Comparison of ENCODE assay signal across 8 mouse cellular contexts in genomic region chr17:33940981-33941380, GRCm38 (mm10). TPM values are rescaled to one million over a fixed set of nuclear protein-coding genes. Genes with fewer than 3 reads are reported as not detected.
DNase-seq lines count a peak whose midpoint lies in the region; ATAC-seq lines count a peak whose summit lies in the region.

No protein-coding gene starts in this region.

- H3K4me1 ChIP-seq in heart, embryonic 10.5 days = peaks cover 26% of the 10 kb centered on the region
- H3K4me1 ChIP-seq in embryonic facial prominence, embryonic 14.5 days (ENCODE audit: control insufficient read depth, insufficient read depth, low read length) = peaks cover 12% of the 10 kb centered on the region
- H3K4me1 ChIP-seq in limb, embryonic 12.5 days (replicated peaks) = peaks cover 16% of the 10 kb centered on the region
- H3K4me1 ChIP-seq in stomach, embryonic 16.5 days (ENCODE audit: control insufficient read depth, insufficient read depth, low read length) = peaks cover 16% of the 10 kb centered on the region

- no peak for ATAC-seq in embryonic facial prominence, embryonic 14.5 days (ENCODE audit: low read depth)
- ATAC-seq in limb, embryonic 12.5 days (ENCODE audit: insufficient number of reproducible peaks, insufficient read depth, low FRiP score, low TSS enrichment, low read depth) = no peak
- ATAC-seq in stomach, embryonic 16.5 days (ENCODE audit: insufficient read depth, low FRiP score) = no peak

- H3K9me3 ChIP-seq in heart, embryonic 10.5 days = no peaks in the 10 kb centered on the region
- no peaks in the 10 kb centered on the region for H3K9me3 ChIP-seq in embryonic facial prominence, embryonic 14.5 days (ENCODE audit: control insufficient read depth, low read length)
- H3K9me3 ChIP-seq in limb, embryonic 12.5 days = no peaks in the 10 kb centered on the region
- H3K9me3 ChIP-seq in stomach, embryonic 16.5 days (replicated peaks; ENCODE audit: control insufficient read depth, low read length) = no peaks in the 10 kb centered on the region

- under 1% methylated on average over 26 of the region's 26 CpGs for WGBS in heart, embryonic 10.5 days
- WGBS in embryonic facial prominence, embryonic 14.5 days = under 1% methylated on average over 14 of the region's 26 CpGs
- WGBS in limb, embryonic 12.5 days = 2% methylated on average over 26 of the region's 26 CpGs
- WGBS in stomach, embryonic 16.5 days = 1% methylated on average over 26 of the region's 26 CpGs

- intact Hi-C loops in heart, postnatal 14 days (cut with DNase I) = no loop called here

- peak overlapping the region; percentile 89 for H3K4me2 ChIP-seq in embryonic facial prominence, embryonic 14.5 days (ENCODE audit: low read depth, low read length)
- H3K4me2 ChIP-seq in limb, embryonic 12.5 days = peak overlapping the region; percentile 91
- H3K4me2 ChIP-seq in stomach, embryonic 16.5 days (ENCODE audit: low read depth, low read length) = peak overlapping the region; percentile 95

- peak overlapping the region; percentile 79 for H3K9ac ChIP-seq in embryonic facial prominence, embryonic 14.5 days (ENCODE audit: low read depth, low read length)
- peak overlapping the region; percentile 68 for H3K9ac ChIP-seq in limb, embryonic 12.5 days (replicated peaks)
- peak overlapping the region; percentile 92 for H3K9ac ChIP-seq in stomach, embryonic 16.5 days (ENCODE audit: low read length)

- H3K4me3 ChIP-seq in heart, embryonic 10.5 days = peak overlapping the region; percentile 93
- H3K4me3 ChIP-seq in embryonic facial prominence, embryonic 14.5 days (ENCODE audit: low read depth, low read length) = peak overlapping the region; percentile 87
- peak overlapping the region; percentile 69 for H3K4me3 ChIP-seq in limb, embryonic 12.5 days (replicated peaks)
- peak overlapping the region; percentile 94 for H3K4me3 ChIP-seq in stomach, embryonic 16.5 days (replicated peaks; ENCODE audit: low read length)

- H3K27ac ChIP-seq in heart, embryonic 10.5 days = peak overlapping the region; percentile 87
- H3K27ac ChIP-seq in embryonic facial prominence, embryonic 14.5 days (replicated peaks; ENCODE audit: low read depth, low read length) = no peak overlapping the region
- H3K27ac ChIP-seq in limb, embryonic 12.5 days = no peak overlapping the region
- H3K27ac ChIP-seq in stomach, embryonic 16.5 days (ENCODE audit: low read length) = no peak overlapping the region

- no peak for DNase-seq in heart, embryonic 10.5 days (ENCODE audit: low spot score)
- no peak for DNase-seq in heart, postnatal 14 days
- peak; percentile 66 for DNase-seq in A20 (ENCODE audit: low read depth, low spot score)
- DNase-seq in embryonic facial prominence, embryonic 14.5 days (ENCODE audit: low spot score) = no peak
- no peak for DNase-seq in cerebellum, adult 11 months
- DNase-seq in layer of hippocampus, adult 9-11 months = no peak

- no peaks in the 10 kb centered on the region for H3K27me3 ChIP-seq in heart, embryonic 10.5 days (ENCODE audit: insufficient read depth, poor library complexity, severe bottlenecking)
- no peaks in the 10 kb centered on the region for H3K27me3 ChIP-seq in embryonic facial prominence, embryonic 14.5 days (replicated peaks; ENCODE audit: control insufficient read depth, insufficient read depth, low read length)
- H3K27me3 ChIP-seq in limb, embryonic 12.5 days = no peaks in the 10 kb centered on the region
- H3K27me3 ChIP-seq in stomach, embryonic 16.5 days (ENCODE audit: control insufficient read depth, insufficient read depth, low read length) = no peaks in the 10 kb centered on the region

- peaks cover 63% of the 10 kb centered on the region for H3K36me3 ChIP-seq in heart, embryonic 10.5 days
- peaks cover 58% of the 10 kb centered on the region for H3K36me3 ChIP-seq in embryonic facial prominence, embryonic 14.5 days (ENCODE audit: control insufficient read depth, insufficient read depth, low read length)
- H3K36me3 ChIP-seq in limb, embryonic 12.5 days = peaks cover 67% of the 10 kb centered on the region
- H3K36me3 ChIP-seq in stomach, embryonic 16.5 days (ENCODE audit: control insufficient read depth, insufficient read depth, low read length) = peaks cover 5% of the 10 kb centered on the region; the same call in 1 of the 2 replicates

RNA-seq across cellular contexts. Expression of gene Wdr46, which starts 0.5 kb away (rescaled TPM):
- 35.8 and 48.1 TPM in 2 replicates for polyA plus RNA-seq in heart, embryonic 10.5 days (2016; fragmentation: Nextera tagmentation; extraction: Ambion mirVana)
- total RNA-seq in heart, postnatal 14 days (2021) = 10 to 100 TPM; 10.4 to 11.5 TPM
- polyA plus RNA-seq in embryonic facial prominence, embryonic 14.5 days (2014; fragmentation: Nextera tagmentation; extraction: Ambion mirVana) = 15.4 and 20.2 TPM in 2 replicates
- 45.5 and 45.8 TPM in 2 replicates for polyA plus RNA-seq in limb, embryonic 12.5 days (2016; fragmentation: Nextera tagmentation; extraction: Ambion mirVana)
- polyA plus RNA-seq in stomach, embryonic 16.5 days (2015; fragmentation: Nextera tagmentation; extraction: Ambion mirVana) = 19.0 and 23.1 TPM in 2 replicates

RNA-seq across cellular contexts. Expression of gene Pfdn6, which starts 0.8 kb away (rescaled TPM):
- 161 and 198 TPM in 2 replicates for polyA plus RNA-seq in heart, embryonic 10.5 days (2016; fragmentation: Nextera tagmentation; extraction: Ambion mirVana)
- total RNA-seq in heart, postnatal 14 days (2021) = 10 to 100 TPM; 62.7 to 73.7 TPM
- 122 and 124 TPM in 2 replicates for polyA plus RNA-seq in embryonic facial prominence, embryonic 14.5 days (2014; fragmentation: Nextera tagmentation; extraction: Ambion mirVana)
- 180 and 186 TPM in 2 replicates for polyA plus RNA-seq in limb, embryonic 12.5 days (2016; fragmentation: Nextera tagmentation; extraction: Ambion mirVana)
- 133 and 147 TPM in 2 replicates for polyA plus RNA-seq in stomach, embryonic 16.5 days (2015; fragmentation: Nextera tagmentation; extraction: Ambion mirVana)

RNA-seq across cellular contexts. Expression of gene B3galt4, which starts 10.3 kb away (rescaled TPM):
- 5.9 and 7.1 TPM in 2 replicates for polyA plus RNA-seq in heart, embryonic 10.5 days (2016; fragmentation: Nextera tagmentation; extraction: Ambion mirVana)
- 1 to 10 TPM; 2.2 to 2.9 TPM for total RNA-seq in heart, postnatal 14 days (2021)
- polyA plus RNA-seq in embryonic facial prominence, embryonic 14.5 days (2014; fragmentation: Nextera tagmentation; extraction: Ambion mirVana) = 4.4 and 5.7 TPM in 2 replicates
- polyA plus RNA-seq in limb, embryonic 12.5 days (2016; fragmentation: Nextera tagmentation; extraction: Ambion mirVana) = 5.0 and 6.8 TPM in 2 replicates
- polyA plus RNA-seq in stomach, embryonic 16.5 days (2015; fragmentation: Nextera tagmentation; extraction: Ambion mirVana) = 8.6 and 9.0 TPM in 2 replicates

RNA-seq across cellular contexts. Expression of gene Rgl2, which starts 11.6 kb away (rescaled TPM):
- 37.1 and 44.2 TPM in 2 replicates for polyA plus RNA-seq in heart, embryonic 10.5 days (2016; fragmentation: Nextera tagmentation; extraction: Ambion mirVana)
- 10 to 100 TPM; 54.7 to 58.6 TPM for total RNA-seq in heart, postnatal 14 days (2021)
- 34.5 and 43.4 TPM in 2 replicates for polyA plus RNA-seq in embryonic facial prominence, embryonic 14.5 days (2014; fragmentation: Nextera tagmentation; extraction: Ambion mirVana)
- polyA plus RNA-seq in limb, embryonic 12.5 days (2016; fragmentation: Nextera tagmentation; extraction: Ambion mirVana) = 61.3 and 64.2 TPM in 2 replicates
- 43.9 and 44.7 TPM in 2 replicates for polyA plus RNA-seq in stomach, embryonic 16.5 days (2015; fragmentation: Nextera tagmentation; extraction: Ambion mirVana)

RNA-seq across cellular contexts. Expression of gene Vps52, which starts 14.6 kb away (rescaled TPM):
- 47.1 and 47.5 TPM in 2 replicates for polyA plus RNA-seq in heart, embryonic 10.5 days (2016; fragmentation: Nextera tagmentation; extraction: Ambion mirVana)
- total RNA-seq in heart, postnatal 14 days (2021) = 10 to 100 TPM; 35.0 to 37.8 TPM
- polyA plus RNA-seq in embryonic facial prominence, embryonic 14.5 days (2014; fragmentation: Nextera tagmentation; extraction: Ambion mirVana) = 38.6 and 41.6 TPM in 2 replicates
- 53.3 and 55.0 TPM in 2 replicates for polyA plus RNA-seq in limb, embryonic 12.5 days (2016; fragmentation: Nextera tagmentation; extraction: Ambion mirVana)
- 42.6 and 45.0 TPM in 2 replicates for polyA plus RNA-seq in stomach, embryonic 16.5 days (2015; fragmentation: Nextera tagmentation; extraction: Ambion mirVana)
